Mouse (Mus musculus) embryonic facial prominence, embryonic 11.5 days (tissue): ENCODE measurements around the gene Zdhhc19. TPM values are rescaled to one million over a fixed set of nuclear protein-coding genes. Genes with fewer than 3 reads are reported as not detected.
A peak's percentile ranks its signal among the peaks of the same experiment; 100 is the strongest.

ENCODE experiments used
- ATAC-seq: fragments of 200-750 bp; cut with Nextera tagmentation; replicated peaks from 2 replicates; pipeline ENCODE4 v1.8.0; 2017; ENCODE audit warnings: low read depth; ENCODE audit not compliant: insufficient number of reproducible peaks, low FRiP score, low TSS enrichment
- DNase-seq: peaks from one replicate; pipeline ENCODE4 v3.0.0-alpha.2; 2015; ENCODE audit warnings: low spot score
- H3K27ac ChIP-seq: fragments of 300-500 bp; sonication (generic); replicated peaks from 2 replicates; pipeline ENCODE4 v1.5.1; 2014; ENCODE audit warnings: mild to moderate bottlenecking, low read depth, low read length, control low read depth
- H3K27me3 ChIP-seq: fragments of 300-500 bp; sonication (generic); 2 replicates; pipeline ENCODE4 v1.6.1; 2014; ENCODE audit warnings: mild to moderate bottlenecking, low read length, moderate library complexity, mixed read lengths; ENCODE audit not compliant: control insufficient read depth, insufficient read depth
- H3K36me3 ChIP-seq: fragments of 300-500 bp; sonication (generic); replicated peaks from 2 replicates; pipeline ENCODE4 v1.6.1; 2014; ENCODE audit warnings: low read depth, mild to moderate bottlenecking, low read length, moderate library complexity, mixed read lengths; ENCODE audit not compliant: control insufficient read depth, insufficient read depth
- H3K4me1 ChIP-seq: fragments of 300-500 bp; sonication (generic); 2 replicates; pipeline ENCODE4 v1.6.1; 2014; ENCODE audit warnings: low read length, mixed read lengths; ENCODE audit not compliant: control insufficient read depth, insufficient read depth
- H3K4me2 ChIP-seq: fragments of 300-500 bp; sonication (generic); 2 replicates; pipeline ENCODE4 v1.6.1; 2014; ENCODE audit warnings: low read depth, mild to moderate bottlenecking, control low read depth, low read length, moderate library complexity
- H3K4me3 ChIP-seq: fragments of 300-500 bp; sonication (generic); 2 replicates; pipeline ENCODE4 v1.5.1; 2014; ENCODE audit warnings: low read depth, low read length, control low read depth
- H3K9ac ChIP-seq: fragments of 300-500 bp; sonication (generic); replicated peaks from 2 replicates; pipeline ENCODE4 v1.6.1; 2014; ENCODE audit warnings: mild to moderate bottlenecking, control low read depth, low read length
- H3K9me3 ChIP-seq: fragments of 300-500 bp; sonication (generic); replicated peaks from 2 replicates; pipeline ENCODE4 v1.6.1; 2016; ENCODE audit warnings: mild to moderate bottlenecking, low read length, inconsistent platforms, mixed read lengths; ENCODE audit not compliant: control insufficient read depth
- WGBS: fragments of 180-500 bp; shearing (Covaris S2); extraction: QIAGEN DNeasy Blood & Tissue Kit; methylation state at CpG from one replicate; pipeline ENCODE4 v1.1.7; 2014; 5-methylcytosine and 5-hydroxymethylcytosine counted together
- polyA plus RNA-seq: library from polyadenylated mRNA; unstranded; fragments of >200 nt; fragmentation: Nextera tagmentation; extraction: Ambion mirVana; gene quantifications from 2 replicates; pipeline ENCODE4 v1.2.1, GENCODE M21; 2014

The Zdhhc19 gene
- polyA plus RNA-seq, 1 experiment from 2014 or later: not detected

DNA sequence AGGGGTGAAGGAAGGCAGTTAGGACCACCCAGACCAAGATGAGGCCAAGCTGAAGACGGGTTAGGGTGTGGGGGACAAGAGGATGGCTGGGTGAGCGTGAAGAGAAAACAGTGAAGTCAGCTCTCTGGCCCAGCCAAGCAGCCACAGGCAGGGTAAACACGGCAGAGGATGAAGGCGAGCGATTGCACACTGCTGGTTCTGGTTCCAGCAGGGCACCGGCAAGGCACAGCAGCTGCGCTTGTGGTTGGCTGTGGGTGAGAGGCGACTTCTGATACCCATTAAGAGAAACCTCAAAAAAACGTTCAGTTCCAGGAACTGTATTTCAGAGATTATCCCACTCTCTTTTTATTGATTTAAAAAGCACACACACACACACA is 24.3 kb downstream of the Zdhhc19 start:
- no peak overlapping the region for H3K9ac ChIP-seq

DNA sequence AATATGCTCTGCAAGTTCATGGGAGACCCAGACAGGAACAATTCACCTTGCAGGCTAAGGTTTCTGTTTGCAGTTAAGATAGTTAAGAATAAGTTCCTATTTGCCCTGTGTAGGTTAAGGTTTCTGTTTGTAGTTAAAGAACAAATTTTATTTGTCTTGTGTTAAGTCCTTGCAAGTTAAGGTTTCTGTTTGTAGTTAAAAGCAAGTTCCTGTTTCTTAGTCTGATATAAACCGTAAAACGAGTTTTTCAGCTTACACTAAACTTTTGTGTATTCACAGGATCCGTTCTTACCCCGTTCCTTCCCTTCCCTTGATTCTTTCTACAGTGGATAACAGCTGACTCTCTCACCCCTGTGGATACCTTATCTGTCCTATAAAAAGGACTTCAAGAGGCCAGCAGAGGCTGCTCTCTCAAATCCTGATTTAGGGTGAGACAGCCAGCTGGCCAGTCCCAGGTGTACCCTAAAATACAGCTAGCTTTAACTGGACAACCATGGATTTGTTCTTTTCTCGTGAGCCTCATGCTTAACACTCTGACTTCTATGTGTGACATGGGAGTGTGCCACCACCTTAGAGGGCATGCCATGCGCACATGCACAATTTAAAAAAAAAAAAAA is 26.6 kb downstream of the Zdhhc19 start:
- no peak for DNase-seq
- Histone ChIP-seq H3K4me2 (no peak overlapping the region), H3K27ac (no peak overlapping the region), H3K4me3 (no peak overlapping the region), H3K4me1 (no peaks in the 10 kb centered on the region), H3K36me3 (no peaks in the 10 kb centered on the region), H3K9ac (no peak overlapping the region), H3K9me3 (no peaks in the 10 kb centered on the region), H3K27me3 (no peaks in the 10 kb centered on the region)
- WGBS: 85% methylated on average over 6 of the region's 6 CpGs
- no peak for ATAC-seq

More for the DNA sequence above, 24.3 kb downstream of the Zdhhc19 start:
- no peak overlapping the region for H3K4me2 ChIP-seq
- no peaks in the 10 kb centered on the region for H3K9me3 ChIP-seq
- H3K4me3 ChIP-seq: no peak overlapping the region
- no peaks in the 10 kb centered on the region for H3K27me3 ChIP-seq
- H3K36me3 ChIP-seq: no peaks in the 10 kb centered on the region
- WGBS: 61% methylated on average over 9 of the region's 9 CpGs
- DNase-seq (no peak), ATAC-seq (no peak)
- no peaks in the 10 kb centered on the region for H3K4me1 ChIP-seq
- H3K27ac ChIP-seq: no peak overlapping the region

DNA sequence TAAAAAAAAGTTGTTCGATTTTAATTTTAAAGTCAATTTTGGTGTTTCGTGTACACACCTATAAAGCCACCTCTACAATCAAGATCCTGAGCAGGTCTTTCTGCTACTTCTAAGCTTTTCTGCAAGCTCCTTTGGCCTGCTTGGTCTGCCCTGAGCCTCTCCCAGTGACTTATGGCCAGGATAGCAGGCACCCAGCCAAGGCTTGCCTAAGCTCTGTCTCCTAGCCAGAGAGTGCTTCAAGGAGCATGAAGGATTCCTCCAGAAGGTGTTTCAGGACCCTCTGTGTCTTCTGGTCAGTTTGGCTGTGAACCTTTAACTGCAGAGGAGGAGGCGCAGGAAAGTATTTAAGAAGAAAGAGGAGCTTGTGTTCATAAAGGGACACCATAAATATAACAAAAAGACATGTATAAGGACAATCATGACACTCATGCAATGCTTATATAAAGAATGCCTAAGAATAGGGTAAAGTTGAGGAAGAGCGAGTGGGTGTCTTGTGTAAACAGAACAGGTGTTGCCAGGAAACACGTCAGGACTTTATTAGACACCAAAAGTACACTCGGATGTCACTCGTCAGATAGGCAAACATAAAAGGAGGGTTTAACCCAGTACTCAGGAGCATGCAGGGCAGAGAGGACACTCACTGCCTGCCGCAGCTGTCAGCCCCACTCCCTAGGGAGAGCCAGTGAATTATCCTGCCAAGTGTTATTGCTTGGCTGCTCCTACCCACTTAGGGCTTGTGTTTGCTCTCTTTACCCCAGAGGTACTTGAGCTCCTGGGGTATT is 27.6 kb downstream of the Zdhhc19 start:
- no peak overlapping the region for H3K4me2 ChIP-seq
- H3K27me3 ChIP-seq: no peaks in the 10 kb centered on the region
- WGBS: 66% methylated on average over 8 of the region's 8 CpGs
- no peak overlapping the region for H3K9ac ChIP-seq
- H3K4me3 ChIP-seq: no peak overlapping the region
- ATAC-seq: peak; percentile 70; the same call in 1 of the 2 replicates
- no peak overlapping the region for H3K27ac ChIP-seq
- no peaks in the 10 kb centered on the region for H3K4me1 ChIP-seq
- no peaks in the 10 kb centered on the region for H3K36me3 ChIP-seq
- no peaks in the 10 kb centered on the region for H3K9me3 ChIP-seq
- no peak for DNase-seq

DNA sequence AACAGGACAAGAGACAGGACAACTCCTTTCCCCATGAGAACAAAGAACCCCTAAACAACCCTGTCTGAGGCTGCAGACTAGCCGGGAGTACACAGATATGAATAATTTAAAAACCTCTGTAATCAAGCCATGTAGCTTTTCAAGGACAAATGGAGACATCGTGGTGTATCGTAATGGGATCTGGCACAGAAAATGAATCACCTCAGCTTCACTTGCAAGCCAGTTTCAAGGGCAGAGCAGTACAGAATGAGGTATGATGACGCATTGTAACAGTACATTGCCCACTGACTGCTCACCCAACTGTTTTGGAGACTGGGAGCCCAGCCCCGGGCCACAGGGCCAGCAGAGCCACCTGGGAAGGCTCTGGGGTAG is 28.2 kb downstream of the Zdhhc19 start:
- WGBS: 67% methylated on average over 5 of the region's 5 CpGs
- no peaks in the 10 kb centered on the region for H3K27me3 ChIP-seq
- H3K4me2 ChIP-seq: no peak overlapping the region
- H3K9me3 ChIP-seq: no peaks in the 10 kb centered on the region
- H3K4me3 ChIP-seq: no peak overlapping the region
- H3K4me1 ChIP-seq: no peaks in the 10 kb centered on the region
- no peak overlapping the region for H3K27ac ChIP-seq
- ATAC-seq: no peak
- H3K9ac ChIP-seq: no peak overlapping the region
- H3K36me3 ChIP-seq: no peaks in the 10 kb centered on the region
- no peak for DNase-seq

DNA sequence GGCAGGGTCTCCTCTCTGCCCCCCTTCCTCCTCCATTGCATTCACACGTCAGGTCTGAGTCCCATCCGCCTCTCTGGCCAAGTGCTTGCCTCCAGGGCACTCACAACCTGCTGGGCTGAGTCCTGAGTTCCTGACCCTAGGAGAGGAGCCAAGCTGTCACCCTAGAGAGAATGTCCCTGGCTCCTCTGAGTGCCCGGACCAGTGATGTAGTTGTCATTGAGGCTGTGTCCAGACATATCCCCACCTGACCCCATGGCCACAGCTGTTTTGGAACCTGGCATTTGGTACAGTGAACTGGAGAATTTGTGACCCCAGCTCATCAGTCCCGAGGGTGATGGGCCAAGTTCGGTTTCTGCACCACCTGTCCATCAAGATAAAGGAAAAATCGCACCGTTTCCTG is 30.8 kb downstream of the Zdhhc19 start:
- WGBS: 54% methylated on average over 7 of the region's 7 CpGs
- Histone ChIP-seq H3K9ac (no peak overlapping the region), H3K4me1 (no peaks in the 10 kb centered on the region), H3K9me3 (no peaks in the 10 kb centered on the region), H3K27ac (no peak overlapping the region), H3K27me3 (no peaks in the 10 kb centered on the region), H3K4me2 (no peak overlapping the region), H3K36me3 (no peaks in the 10 kb centered on the region), H3K4me3 (no peak overlapping the region)
- no peak for DNase-seq
- no peak for ATAC-seq

GRCm38 (mm10) chr16:32532878-32533826 is 37.1 kb downstream of the Zdhhc19 start:
- no peak overlapping the region for H3K27ac ChIP-seq
- H3K4me1 ChIP-seq: no peaks in the 10 kb centered on the region; the same call in 1 of the 2 replicates
- DNase-seq: no peak
- H3K9ac ChIP-seq: no peak overlapping the region
- H3K4me3 ChIP-seq: no peak overlapping the region
- H3K36me3 ChIP-seq: no peaks in the 10 kb centered on the region
- no peak overlapping the region for H3K4me2 ChIP-seq
- no peaks in the 10 kb centered on the region for H3K27me3 ChIP-seq
- WGBS: 41% methylated on average over 18 of the region's 18 CpGs
- H3K9me3 ChIP-seq: no peaks in the 10 kb centered on the region
- peak; percentile 67; the same call in 1 of the 2 replicates for ATAC-seq

- ATAC-seq: no peak
- H3K4me1 ChIP-seq: no peaks in the 10 kb centered on the region; the same call in 1 of the 2 replicates
These were observed 39.2 kb downstream of the Zdhhc19 start for GRCm38 (mm10) chr16:32535157-32535751.

More at GRCm38 (mm10) chr16:32535157-32535751, 39.2 kb downstream of the Zdhhc19 start:
- WGBS: 23% methylated on average over 5 of the region's 5 CpGs
- Histone ChIP-seq H3K4me2 (no peak overlapping the region), H3K9ac (no peak overlapping the region), H3K27me3 (no peaks in the 10 kb centered on the region), H3K4me3 (no peak overlapping the region), H3K27ac (no peak overlapping the region), H3K36me3 (no peaks in the 10 kb centered on the region), H3K9me3 (no peaks in the 10 kb centered on the region)
- no peak for DNase-seq
